Mouse (Mus musculus) heart, adult 2 months (tissue): ENCODE measurements around the gene Sec31b. TPM values are rescaled to one million over a fixed set of nuclear protein-coding genes. Genes with fewer than 3 reads are reported as not detected.

ENCODE experiments used
- DNase-seq, 2 experiments: peaks; one replicate each; pipeline ENCODE4 v3.0.0; 2021
- H3K27ac ChIP-seq: fragments of 200-600 bp; 2 replicates; pipeline ENCODE4 v1.8.1; 2022
- H3K27me3 ChIP-seq: fragments of 200-500 bp; 2 replicates; pipeline ENCODE4 v1.6.1; 2012; ENCODE audit warnings: mild to moderate bottlenecking, low read length, inconsistent platforms, mixed read lengths; ENCODE audit not compliant: control insufficient read depth, insufficient read depth
- H3K36me3 ChIP-seq: fragments of 200-500 bp; 2 replicates; pipeline ENCODE4 v1.6.1; 2012; ENCODE audit warnings: low read length, inconsistent platforms; ENCODE audit not compliant: control insufficient read depth, insufficient read depth
- H3K4me1 ChIP-seq: fragments of 200-500 bp; 2 replicates; pipeline ENCODE4 v1.6.1; 2011; ENCODE audit warnings: low read length; ENCODE audit not compliant: control insufficient read depth, insufficient read depth
- H3K4me3 ChIP-seq: fragments of 200-600 bp; 2 replicates; pipeline ENCODE4 v1.8.1; 2022
- H3K79me2 ChIP-seq: fragments of 200-500 bp; replicated peaks from 2 replicates; pipeline ENCODE4 v1.6.1; 2012; ENCODE audit warnings: mild to moderate bottlenecking, inconsistent platforms, low read length, moderate library complexity, mixed read lengths; ENCODE audit not compliant: control insufficient read depth, insufficient read depth
- H3K9ac ChIP-seq: fragments of 200-500 bp; 2 replicates; pipeline ENCODE4 v1.6.1; 2012; ENCODE audit warnings: low read depth, mild to moderate bottlenecking, control low read depth, inconsistent platforms, low read length, mixed read lengths
- CTCF ChIP-seq: fragments of 200-600 bp; IDR thresholded peaks from 2 replicates; pipeline ENCODE4 v1.8.1; 2022; ENCODE audit warnings: antibody characterized with exemption, mild to moderate bottlenecking, moderate library complexity
- EP300 ChIP-seq: fragments of 200-500 bp; IDR thresholded peaks from 2 replicates; pipeline ENCODE4 v1.6.1; 2011; ENCODE audit warnings: low read depth, low read length, control low read depth; ENCODE audit not compliant: insufficient read depth
- POLR2A ChIP-seq: fragments of 200-500 bp; IDR thresholded peaks from 2 replicates; pipeline ENCODE4 v1.6.1; 2011; ENCODE audit warnings: mild to moderate bottlenecking, low read depth, low read length, control low read depth; ENCODE audit not compliant: insufficient read depth
- WGBS: fragments of 180-500 bp; shearing (Covaris S2); methylation state at CpG from one replicate; pipeline ENCODE4 v1.1.7; 2018; 5-methylcytosine and 5-hydroxymethylcytosine counted together
- intact Hi-C: fragments of 180-260 bp; cut with DNase I; formaldehyde crosslinking; loops from one replicate; pipeline ENCODE4 v1.15.1; 2025
- polyA plus RNA-seq: library from polyadenylated mRNA; depleted of rRNA; stranded (reverse); fragments of >200 nt; gene quantifications from 2 replicates; pipeline ENCODE4 v1.2.3, GENCODE M21; 2012
- total RNA-seq, 2 experiments: library from RNA; stranded (reverse); gene quantifications; 2 replicates each; pipeline ENCODE4 v1.2.3; 2021

The Sec31b gene
- total and polyA plus RNA-seq, 3 experiments: 8.4 to 16.9 (median 10.5) TPM

- H3K27me3 ChIP-seq: peaks cover 9% of the 10 kb centered on the region
- 47% methylated on average over 11 of the region's 11 CpGs for whole genome bisulfite sequencing
Measured at GRCm38 (mm10) chr19:44513054-44513833, 32.4 kb downstream of the Sec31b start.

GRCm38 (mm10) chr19:44512601-44513000 is 33.1 kb downstream of the Sec31b start:
- no peak for DNase-seq
- Histone ChIP-seq H3K79me2 (no peaks in the 10 kb centered on the region), H3K27me3 (peaks cover 9% of the 10 kb centered on the region), H3K4me1 (peaks cover 2% of the 10 kb centered on the region; the same call in 1 of the 2 replicates), H3K36me3 (no peaks in the 10 kb centered on the region), H3K9ac (no peak overlapping the region), H3K27ac (no peak overlapping the region), H3K4me3 (no peak overlapping the region)
- TF ChIP-seq EP300 (no peak), POLR2A (no peak), CTCF (no peak)
- intact Hi-C loops: no loop called here
- 50% methylated on average over 5 of the region's 5 CpGs for WGBS

More at GRCm38 (mm10) chr19:44513054-44513833, 32.4 kb downstream of the Sec31b start:
- no peak overlapping the region for H3K4me3 ChIP-seq
- no peaks in the 10 kb centered on the region for H3K36me3 ChIP-seq
- TF ChIP-seq EP300 (no peak), POLR2A (no peak), CTCF (no peak)
- intact Hi-C loops: no loop called here
- peaks cover 2% of the 10 kb centered on the region; the same call in 1 of the 2 replicates for H3K4me1 ChIP-seq
- H3K79me2 ChIP-seq: no peaks in the 10 kb centered on the region
- DNase-seq: no peak
- no peak overlapping the region for H3K27ac ChIP-seq
- H3K9ac ChIP-seq: no peak overlapping the region

GRCm38 (mm10) chr19:44511451-44512231 is 34.0 kb downstream of the Sec31b start:
- H3K79me2 ChIP-seq: no peaks in the 10 kb centered on the region
- TF ChIP-seq EP300: no peak
- TF ChIP-seq CTCF: peak; percentile 30
- TF ChIP-seq POLR2A: no peak
- H3K4me1 ChIP-seq: peaks cover 2% of the 10 kb centered on the region; the same call in 1 of the 2 replicates
- H3K27ac ChIP-seq: no peak overlapping the region
- H3K36me3 ChIP-seq: no peaks in the 10 kb centered on the region
- peak; percentile 26 to 46 for DNase-seq
- peaks cover 9% of the 10 kb centered on the region for H3K27me3 ChIP-seq
- 2% methylated on average over 66 of the region's 66 CpGs for WGBS
- intact Hi-C loops: no loop called here
- peak overlapping the region; percentile 43 for H3K4me3 ChIP-seq
- H3K9ac ChIP-seq: no peak overlapping the region; the same call in 1 of the 2 replicates

GRCm38 (mm10) chr19:44510534-44511175 is 35.0 kb downstream of the Sec31b start:
- Histone ChIP-seq H3K9ac (no peak overlapping the region), H3K79me2 (no peaks in the 10 kb centered on the region), H3K4me3 (no peak overlapping the region), H3K27ac (no peak overlapping the region), H3K36me3 (no peaks in the 10 kb centered on the region), H3K4me1 (peaks cover 2% of the 10 kb centered on the region; the same call in 1 of the 2 replicates), H3K27me3 (peaks cover 9% of the 10 kb centered on the region)
- 7% methylated on average over 12 of the region's 12 CpGs for WGBS
- TF ChIP-seq CTCF: no peak
- TF ChIP-seq EP300: no peak
- no peak for TF ChIP-seq POLR2A
- no peak for DNase-seq
- intact Hi-C loops: no loop called here

- Histone ChIP-seq H3K27ac (no peak overlapping the region), H3K36me3 (no peaks in the 10 kb centered on the region), H3K9ac (no peak overlapping the region), H3K79me2 (no peaks in the 10 kb centered on the region), H3K4me3 (no peak overlapping the region), H3K27me3 (no peaks in the 10 kb centered on the region), H3K4me1 (no peaks in the 10 kb centered on the region)
- intact Hi-C loops: no loop called here
- WGBS: 43% methylated on average over 4 of the region's 4 CpGs
- TF ChIP-seq POLR2A (no peak), CTCF (no peak), EP300 (no peak)
- DNase-seq: no peak
Measured at GRCm38 (mm10) chr19:44502741-44503140, 42.9 kb downstream of the Sec31b start.
